Mouse (Mus musculus): ENCODE data around the gene Bcl2l15.

Gene Bcl2l15

DNA sequence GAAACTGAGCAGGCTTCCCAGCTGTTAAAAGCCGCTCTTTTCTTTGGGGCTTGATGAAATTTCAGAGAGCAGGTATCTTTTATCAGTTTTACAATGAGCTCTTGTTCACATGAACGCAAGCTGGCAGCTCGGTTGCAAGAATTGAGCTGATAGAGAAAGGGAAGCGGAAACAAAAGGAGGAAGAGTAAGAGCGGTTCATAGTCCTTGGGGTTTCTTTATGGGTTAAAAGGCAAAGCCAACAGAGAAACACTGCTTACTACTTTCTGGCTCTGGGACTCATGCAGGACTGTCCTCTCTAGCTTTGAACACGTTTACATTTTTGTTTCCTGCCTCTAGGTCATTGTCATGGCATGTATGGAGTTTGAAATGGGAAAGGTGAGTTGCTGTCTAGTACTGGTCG lies 41.9 kb downstream of the Bcl2l15 start:
- DNase-seq = no peak

DNA sequence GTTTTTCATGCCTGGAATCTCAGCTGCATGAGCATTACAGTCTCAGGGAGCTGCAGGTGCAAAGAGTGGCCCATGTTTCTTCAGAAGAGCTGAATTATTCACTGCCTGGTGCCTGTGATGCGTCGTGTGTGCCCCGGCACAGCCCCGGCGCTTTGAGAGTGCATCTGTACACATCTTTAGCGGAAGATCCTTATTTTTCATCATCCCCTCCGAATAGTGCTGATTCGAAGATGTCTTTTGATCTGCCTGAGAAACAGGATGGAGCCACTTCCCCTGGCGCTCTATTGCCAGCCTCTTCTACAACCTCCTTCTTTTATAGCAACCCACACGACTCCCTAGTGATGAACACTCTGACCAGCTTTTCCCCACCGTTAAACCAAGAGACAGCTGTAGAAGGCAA lies 53.5 kb downstream of the Bcl2l15 start:
- DNase-seq = no peak

GRCm38 (mm10) chr3:103887581-103887980 lies 55.2 kb downstream of the Bcl2l15 start:
- no peak for DNase-seq

DNA sequence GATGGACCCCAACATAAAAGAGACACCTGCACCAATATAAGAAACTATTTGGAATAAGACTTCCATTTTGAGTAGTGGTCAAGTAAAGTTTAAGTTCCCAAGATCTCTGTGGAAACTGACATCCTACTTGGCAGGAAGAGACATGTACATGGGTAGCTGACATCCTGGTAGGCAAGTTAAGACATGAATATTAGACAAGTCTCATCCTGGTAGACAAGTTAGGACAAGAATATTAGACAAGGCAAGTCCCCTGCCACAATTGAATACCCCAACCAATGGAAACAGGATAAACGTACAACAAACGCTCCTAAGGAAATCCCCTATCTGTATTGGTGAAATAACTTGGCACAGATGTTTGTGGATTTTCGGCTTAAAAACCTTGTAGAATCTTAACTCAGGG lies 61.0 kb downstream of the Bcl2l15 start:
- no peak for DNase-seq
